Mouse (Mus musculus) bone marrow, adult 2 months (tissue): ENCODE measurements at regions not wholly inside any gene's neighbourhood (a gene's known extent, or its start where the extent isn't known, plus 50 kb on each side); places are given as distances from the start of the nearest gene placed in this dataset.

Experiments
- H3K27ac ChIP-seq: fragments of 200-500 bp; 2 replicates; pipeline ENCODE4 v1.5.1; 2012; ENCODE audit warnings: low read depth, mild to moderate bottlenecking, control low read depth, inconsistent platforms, low read length; ENCODE audit not compliant: control insufficient read depth, poor library complexity, insufficient read depth
- H3K4me1 ChIP-seq: fragments of 200-500 bp; 2 replicates; pipeline ENCODE4 v1.6.1; 2011; ENCODE audit warnings: low read length; ENCODE audit not compliant: control insufficient read depth, insufficient read depth
- H3K4me3 ChIP-seq: fragments of 200-500 bp; replicated peaks from 2 replicates; pipeline ENCODE3; 2011; ENCODE audit warnings: mild to moderate bottlenecking, low read depth, low read length, control low read depth; ENCODE audit not compliant: control insufficient read depth
- CTCF ChIP-seq: fragments of 200-500 bp; IDR thresholded peaks from 2 replicates; pipeline ENCODE4 v1.5.1; 2011; ENCODE audit warnings: low read length, control low read depth; ENCODE audit not compliant: control insufficient read depth, insufficient read depth
- POLR2A ChIP-seq: fragments of 200-500 bp; IDR thresholded peaks from 2 replicates; pipeline ENCODE4 v1.6.1; 2011; ENCODE audit warnings: low read depth, mild to moderate bottlenecking, control low read depth, low read length, borderline replicate concordance; ENCODE audit not compliant: control insufficient read depth
- whole genome bisulfite sequencing: fragments of 180-500 bp; shearing (Covaris S2); methylation state at CpG from one replicate; pipeline ENCODE4 v1.1.7; 2018; 5-methylcytosine and 5-hydroxymethylcytosine counted together

DNA sequence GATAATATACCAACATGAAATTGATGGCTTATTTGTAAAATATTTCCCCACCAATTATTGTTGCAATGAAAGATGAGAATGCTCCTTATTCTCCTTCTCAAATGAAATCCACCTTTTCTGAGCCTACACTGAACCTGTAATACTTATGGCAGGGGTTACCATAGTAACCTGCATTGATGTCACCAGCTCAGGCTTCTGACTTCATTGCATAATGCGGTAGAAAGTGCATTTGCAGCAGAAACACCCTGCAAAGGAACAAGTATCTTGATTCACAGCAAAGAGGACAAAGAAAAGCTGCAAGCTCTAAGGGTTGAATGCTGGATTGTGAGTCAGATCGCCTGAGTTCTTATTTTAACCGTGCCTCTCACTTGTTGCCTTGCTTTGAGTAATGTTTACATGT is 75.5 kb upstream of the Stxbp5 start:
- H3K4me1 ChIP-seq = no peaks in the 10 kb centered on the region
- WGBS = 72% methylated on average over 3 of the region's 3 CpGs
- H3K27ac ChIP-seq = no peak overlapping the region
- H3K4me3 ChIP-seq = no peak overlapping the region
- TF ChIP-seq CTCF (no peak), POLR2A (no peak)
